Mouse (Mus musculus) lung, embryonic 14.5 days (tissue): ENCODE data around the gene Gm20458. TPM values are rescaled to one million over a fixed set of nuclear protein-coding genes. Genes with fewer than 3 reads are reported as not detected.

ENCODE experiments used
- ATAC-seq: fragments of 200-750 bp; cut with Nextera tagmentation; 2 replicates; pipeline ENCODE4 v1.8.0; 2017; ENCODE audit warnings: mild to moderate bottlenecking, moderate TSS enrichment, moderate library complexity; ENCODE audit not compliant: insufficient read depth
- DNase-seq: peaks from one replicate; pipeline ENCODE4 v3.0.0-alpha.2; 2015
- H3K27ac ChIP-seq: fragments of 300-500 bp; sonication (generic); 2 replicates; pipeline ENCODE4 v1.5.1; 2014; ENCODE audit warnings: low read depth, mild to moderate bottlenecking, moderate library complexity
- H3K27me3 ChIP-seq: fragments of 300-500 bp; sonication (generic); 2 replicates; pipeline ENCODE4 v1.6.1; 2014; ENCODE audit warnings: low read length, control low read depth; ENCODE audit not compliant: insufficient read depth
- H3K36me3 ChIP-seq: fragments of 300-500 bp; sonication (generic); 2 replicates; pipeline ENCODE4 v1.6.1; 2014; ENCODE audit warnings: control low read depth; ENCODE audit not compliant: insufficient read depth
- H3K4me1 ChIP-seq: fragments of 300-500 bp; sonication (generic); 2 replicates; pipeline ENCODE4 v1.6.1; 2014; ENCODE audit warnings: antibody characterized with exemption, control low read depth; ENCODE audit not compliant: insufficient read depth
- H3K4me2 ChIP-seq: fragments of 300-500 bp; sonication (generic); 2 replicates; pipeline ENCODE4 v1.6.1; 2014; ENCODE audit warnings: mild to moderate bottlenecking
- H3K4me3 ChIP-seq: fragments of 300-500 bp; sonication (generic); 2 replicates; pipeline ENCODE4 v1.5.1; 2014; ENCODE audit warnings: low read depth, low read length
- H3K9ac ChIP-seq: fragments of 300-500 bp; sonication (generic); 2 replicates; pipeline ENCODE4 v1.6.1; 2014
- H3K9me3 ChIP-seq: fragments of 300-500 bp; sonication (generic); 2 replicates; pipeline ENCODE4 v1.6.1; 2016; ENCODE audit warnings: low read depth, low read length, control low read depth
- CTCF ChIP-seq: IDR thresholded peaks from 2 replicates; pipeline ENCODE4 v1.5.1; 2016; ENCODE audit warnings: antibody characterized with exemption, low read depth
- WGBS: fragments of 180-500 bp; shearing (Covaris S2); extraction: QIAGEN DNeasy Blood & Tissue Kit; methylation state at CpG from one replicate; pipeline ENCODE4 v1.1.7; 2014; 5-methylcytosine and 5-hydroxymethylcytosine counted together
- polyA plus RNA-seq: library from polyadenylated mRNA; unstranded; fragments of >200 nt; fragmentation: Nextera tagmentation; extraction: Ambion mirVana; gene quantifications from 2 replicates; pipeline ENCODE4 v1.2.1, GENCODE M21; 2014

The Gm20458 gene
- polyA plus RNA-seq, 1 experiment from 2014 or later, result 14.4 TPM

GRCm38 (mm10) chr2:164453047-164453757, 7.6 kb upstream of the Gm20458 start:
- no peaks in the 10 kb centered on the region for H3K36me3 ChIP-seq
- no peaks in the 10 kb centered on the region for H3K9me3 ChIP-seq
- H3K27ac ChIP-seq, result peak overlapping the region; percentile 50; the same call in 1 of the 2 replicates
- peaks cover 34% of the 10 kb centered on the region for H3K4me1 ChIP-seq
- no peak overlapping the region for H3K9ac ChIP-seq
- no peak overlapping the region for H3K4me3 ChIP-seq
- WGBS, result 45% methylated on average over 14 of the region's 14 CpGs
- no peak overlapping the region for H3K4me2 ChIP-seq
- no peak for TF ChIP-seq CTCF
- no peak for DNase-seq
- H3K27me3 ChIP-seq, result no peaks in the 10 kb centered on the region
- no peak for ATAC-seq

GRCm38 (mm10) chr2:164453887-164454500, 6.8 kb upstream of the Gm20458 start:
- Histone ChIP-seq H3K27ac (no peak overlapping the region), H3K27me3 (no peaks in the 10 kb centered on the region), H3K4me1 (peaks cover 32% of the 10 kb centered on the region), H3K36me3 (no peaks in the 10 kb centered on the region), H3K9me3 (no peaks in the 10 kb centered on the region), H3K4me2 (no peak overlapping the region), H3K9ac (no peak overlapping the region), H3K4me3 (no peak overlapping the region)
- 62% methylated on average over 7 of the region's 7 CpGs for WGBS
- DNase-seq, result no peak
- no peak for ATAC-seq
- TF ChIP-seq CTCF, result no peak

GRCm38 (mm10) chr2:164454846-164455245, 5.9 kb upstream of the Gm20458 start:
- DNase-seq, result peak; percentile 83
- 47% methylated on average over 10 of the region's 10 CpGs for WGBS
- no peak for TF ChIP-seq CTCF

GRCm38 (mm10) chr2:164455421-164456190, 5.2 kb upstream of the Gm20458 start:
- 65% methylated on average over 6 of the region's 6 CpGs for whole genome bisulfite sequencing
- Histone ChIP-seq H3K9ac (no peak overlapping the region), H3K4me3 (no peak overlapping the region), H3K4me2 (no peak overlapping the region), H3K4me1 (peaks cover 29% of the 10 kb centered on the region), H3K27me3 (no peaks in the 10 kb centered on the region), H3K36me3 (no peaks in the 10 kb centered on the region), H3K27ac (0 out of 2 replicates have a peak overlapping the region, but pooled peaks have one; percentile 0), H3K9me3 (no peaks in the 10 kb centered on the region)
- DNase-seq (no peak), ATAC-seq (no peak)
- no peak for TF ChIP-seq CTCF

More at GRCm38 (mm10) chr2:164454846-164455245, 5.9 kb upstream of the Gm20458 start:
- Histone ChIP-seq H3K27ac (peak overlapping the region; percentile 30; the same call in 1 of the 2 replicates), H3K9me3 (no peaks in the 10 kb centered on the region), H3K27me3 (no peaks in the 10 kb centered on the region), H3K4me1 (peaks cover 29% of the 10 kb centered on the region), H3K9ac (no peak overlapping the region), H3K4me2 (no peak overlapping the region), H3K36me3 (no peaks in the 10 kb centered on the region), H3K4me3 (no peak overlapping the region)
- 0 out of 2 replicates have a peak, but pooled peaks have one; percentile 16 for ATAC-seq

- Histone ChIP-seq H3K9ac (no peak overlapping the region), H3K4me1 (peaks cover 29% of the 10 kb centered on the region), H3K4me2 (peak overlapping the region; percentile 38; the same call in 1 of the 2 replicates), H3K27ac (peak overlapping the region; percentile 87), H3K4me3 (no peak overlapping the region), H3K27me3 (no peaks in the 10 kb centered on the region), H3K9me3 (no peaks in the 10 kb centered on the region), H3K36me3 (no peaks in the 10 kb centered on the region)
- ATAC-seq, result no peak
- no peak for TF ChIP-seq CTCF
- no peak for DNase-seq
- WGBS, result 57% methylated on average over 1 of the region's 1 CpGs
Measured at GRCm38 (mm10) chr2:164456413-164456812, 4.4 kb upstream of the Gm20458 start.

GRCm38 (mm10) chr2:164456864-164457300, 3.9 kb upstream of the Gm20458 start, which contains the start of gene Sys1:
Gene Sys1, plus strand, starts transcription at chr2:164456964.
- Histone ChIP-seq H3K36me3 (no peaks in the 10 kb centered on the region), H3K4me1 (peaks cover 25% of the 10 kb centered on the region), H3K27ac (peak within 1 kb of the TSS; percentile 87), H3K4me3 (0 out of 2 replicates have a peak within 1 kb of the TSS, but pooled peaks have one; percentile 10), H3K9ac (0 out of 2 replicates have a peak within 1 kb of the TSS, but pooled peaks have one; percentile 21), H3K4me2 (peak within 1 kb of the TSS; percentile 38), H3K9me3 (no peaks in the 10 kb centered on the region), H3K27me3 (no peaks in the 10 kb centered on the region)
- TF ChIP-seq CTCF, result peak; percentile 30; the same call in 1 of the 2 replicates
- DNase-seq (peak; percentile 52), ATAC-seq (no peak)
- 2% methylated on average over 7 of the region's 7 CpGs for WGBS
